Mouse (Mus musculus) cerebellum, postnatal 4 days (tissue): Measurements from ENCODE around the gene Pik3ca.

ENCODE experiments used
- DNase-seq, 2 experiments: peaks; one replicate each; pipeline ENCODE4 v3.0.0; 2022; ENCODE audit warnings: low spot score in 2 of 2, mixed read lengths in 1 of 2

Pik3ca gene

DNA sequence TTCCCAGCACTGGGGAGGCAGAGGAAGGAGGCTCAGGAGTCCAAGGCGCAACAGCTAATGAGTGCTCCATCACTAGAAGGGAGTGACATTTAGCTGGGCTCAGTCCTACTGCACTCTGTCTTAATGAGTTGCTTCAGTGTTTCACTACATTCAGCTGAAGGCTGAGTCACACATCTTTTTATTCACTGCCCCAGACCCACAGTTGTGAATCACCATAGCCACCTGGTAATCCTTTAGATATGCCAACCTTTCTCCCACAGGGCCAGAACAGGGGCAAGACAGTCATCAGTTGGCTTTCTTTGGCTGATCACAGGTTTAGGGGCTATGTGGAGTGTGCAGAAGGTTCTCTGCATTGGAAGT is 99.2 kb downstream of the Pik3ca start:
- no peak for DNase-seq

DNA sequence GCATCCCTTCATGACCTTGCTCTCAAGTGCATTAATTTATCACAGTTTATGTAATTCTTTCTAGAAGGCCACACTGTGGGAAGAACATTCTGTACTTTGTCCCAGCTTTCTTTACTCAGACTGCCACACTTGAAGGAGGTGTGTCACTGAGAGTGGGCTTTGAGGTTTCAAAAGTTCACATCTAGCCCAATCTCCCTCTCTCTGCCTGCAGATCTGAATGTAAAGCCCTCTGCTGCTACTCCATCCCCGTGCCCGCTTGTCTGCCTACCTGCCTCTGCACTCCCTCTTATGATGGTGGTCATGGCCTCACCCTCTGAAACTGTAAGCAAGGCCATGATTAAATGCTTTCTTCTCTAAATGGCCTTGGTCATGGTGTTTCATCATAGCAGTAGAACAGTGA is 102.9 kb downstream of the Pik3ca start:
- DNase-seq = no peak

DNA sequence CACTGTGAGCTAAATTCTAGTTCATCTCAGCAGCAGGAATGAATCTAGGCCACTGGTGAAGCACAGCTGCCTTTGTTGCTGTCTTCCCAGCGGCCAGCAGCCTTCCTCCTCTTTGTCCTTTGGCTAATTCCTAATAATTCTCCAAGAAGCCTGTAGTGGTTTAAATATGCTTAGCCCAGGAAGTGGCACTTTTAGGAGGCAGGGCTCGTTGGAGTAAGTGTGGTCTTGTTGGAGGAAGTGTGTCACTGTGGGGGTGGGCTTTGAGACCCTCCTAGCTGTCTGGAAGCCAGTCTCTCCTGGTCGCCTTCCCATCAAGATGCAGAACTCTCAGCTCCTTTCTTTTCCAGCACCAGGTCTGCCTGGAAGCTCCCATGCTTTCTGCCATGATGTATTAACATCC is 108.4 kb downstream of the Pik3ca start:
- no peak for DNase-seq

- DNase-seq = no peak
These were observed 109.1 kb downstream of the Pik3ca start for GRCm38 (mm10) chr3:32506366-32507225.

- DNase-seq = peak; percentile 40 to 60
These were observed 111.3 kb downstream of the Pik3ca start for GRCm38 (mm10) chr3:32508666-32509324.

GRCm38 (mm10) chr3:32509496-32510374 is 112.3 kb downstream of the Pik3ca start, which contains the start of gene Zfp639:
Gene Zfp639 (plus strand): TSS chr3:32510259.
- DNase-seq = no peak

DNA sequence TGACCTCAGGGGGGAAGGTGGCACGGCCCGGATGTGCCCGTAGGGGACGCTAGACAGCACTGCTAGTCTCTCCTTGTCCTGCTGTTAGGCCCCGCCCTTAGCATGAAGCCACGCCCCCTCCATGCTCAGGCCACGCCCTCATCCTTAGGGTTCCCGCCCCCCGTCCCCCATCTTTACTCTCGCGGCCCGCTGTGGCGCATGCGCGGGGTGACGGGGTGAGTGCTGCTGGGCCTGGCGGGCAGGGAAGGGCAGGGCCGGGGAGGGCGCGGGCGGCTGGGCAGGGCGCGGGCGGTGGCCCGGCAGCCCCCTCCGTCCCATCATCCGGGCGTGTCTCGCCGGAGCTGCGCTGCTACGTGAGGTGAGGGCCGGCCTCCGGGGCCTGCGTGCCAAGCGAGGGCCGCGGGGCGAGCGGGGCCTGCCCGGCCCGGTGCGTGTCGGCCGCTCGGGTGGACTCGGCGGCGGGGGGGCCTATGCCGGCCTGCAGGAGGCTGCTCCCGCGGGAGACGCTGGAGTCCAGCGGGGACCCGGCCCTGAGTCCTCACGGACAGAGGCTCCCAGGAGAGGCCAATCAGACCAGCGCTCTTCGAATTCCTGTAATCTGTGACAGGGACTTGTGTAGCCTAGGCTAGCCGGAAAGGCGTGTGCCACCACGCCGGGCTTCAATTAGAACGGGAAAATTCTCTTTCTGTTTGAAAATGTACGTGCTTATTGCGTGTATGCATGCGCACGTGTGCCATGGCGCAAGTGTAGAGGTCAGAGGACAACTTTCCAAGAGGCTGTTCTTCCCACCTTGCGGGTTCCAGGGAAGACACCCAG is 113.1 kb downstream of the Pik3ca start:
- peak; percentile 92 to 97 for DNase-seq

DNA sequence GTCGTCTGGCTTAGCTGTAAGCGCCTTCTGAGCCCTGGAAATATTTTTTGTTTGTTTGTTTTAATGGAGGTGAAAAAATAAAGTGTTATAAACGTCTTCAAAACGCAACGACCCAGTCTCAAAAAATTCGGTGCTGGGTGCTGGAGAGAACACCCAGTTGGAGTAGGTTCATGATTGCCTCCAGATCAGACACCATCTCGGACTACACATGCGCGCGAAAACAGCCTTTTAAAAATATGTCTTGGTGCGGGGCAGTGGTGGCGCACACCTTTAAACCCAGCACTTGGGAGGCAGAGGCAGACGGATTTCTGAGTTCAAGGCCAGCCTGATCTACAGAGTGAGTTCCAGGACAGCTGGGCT is 113.7 kb downstream of the Pik3ca start:
- no peak for DNase-seq

GRCm38 (mm10) chr3:32512686-32513284 is 115.3 kb downstream of the Pik3ca start:
- DNase-seq = no peak

GRCm38 (mm10) chr3:32513528-32513927 is 116.1 kb downstream of the Pik3ca start:
- no peak for DNase-seq
